Mouse (Mus musculus): ENCODE data around the gene Timm8a2. TPM values are rescaled to one million over a fixed set of nuclear protein-coding genes. Genes with fewer than 3 reads are reported as not detected.

The Timm8a2 gene
- polyA plus RNA-seq, 1 experiment from 2014 or later, result not detected

DNA sequence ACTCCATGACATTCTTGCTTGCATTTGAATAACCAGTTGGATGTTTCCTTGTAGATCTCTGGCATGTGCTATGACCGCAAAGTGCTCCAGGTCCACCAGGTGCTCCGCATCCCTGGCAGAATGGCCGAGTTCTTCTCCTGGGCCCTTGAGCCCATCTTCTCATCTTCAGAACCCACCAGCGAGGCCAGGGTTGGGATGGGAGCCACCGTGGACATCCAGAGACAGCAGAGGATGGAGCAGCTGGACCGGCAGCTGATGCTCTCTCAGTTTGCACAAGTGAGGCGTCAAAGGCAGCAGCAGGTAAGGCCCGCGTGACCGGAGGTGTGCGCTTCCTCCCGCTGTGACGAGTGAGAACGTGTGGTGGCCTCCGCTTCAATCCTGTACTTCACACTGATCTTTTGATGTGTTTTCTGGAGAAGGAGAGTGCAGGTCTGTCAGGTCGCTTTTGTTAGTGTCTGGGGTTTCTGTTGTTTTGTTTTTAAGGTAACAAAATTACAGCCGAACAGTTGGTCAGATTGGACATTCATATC lies 40.2 kb upstream of the Timm8a2 start:
- WGBS, result 88% methylated on average over 17 of the region's 17 CpGs
- Histone ChIP-seq H3K4me1 (replicated peaks) (peaks cover 7% of the 10 kb centered on the region), H3K36me3 (peaks cover 3% of the 10 kb centered on the region; the same call in 1 of the 2 replicates), H3K9ac (no peak overlapping the region), H3K27me3 (no peaks in the 10 kb centered on the region), H3K4me3 (no peak overlapping the region), H3K27ac (no peak overlapping the region), H3K4me2 (no peak overlapping the region), H3K9me3 (replicated peaks) (no peaks in the 10 kb centered on the region)
- ATAC-seq (replicated peaks; ENCODE audit: insufficient number of reproducible peaks, insufficient read depth, low FRiP score, low read depth), result no peak

DNA sequence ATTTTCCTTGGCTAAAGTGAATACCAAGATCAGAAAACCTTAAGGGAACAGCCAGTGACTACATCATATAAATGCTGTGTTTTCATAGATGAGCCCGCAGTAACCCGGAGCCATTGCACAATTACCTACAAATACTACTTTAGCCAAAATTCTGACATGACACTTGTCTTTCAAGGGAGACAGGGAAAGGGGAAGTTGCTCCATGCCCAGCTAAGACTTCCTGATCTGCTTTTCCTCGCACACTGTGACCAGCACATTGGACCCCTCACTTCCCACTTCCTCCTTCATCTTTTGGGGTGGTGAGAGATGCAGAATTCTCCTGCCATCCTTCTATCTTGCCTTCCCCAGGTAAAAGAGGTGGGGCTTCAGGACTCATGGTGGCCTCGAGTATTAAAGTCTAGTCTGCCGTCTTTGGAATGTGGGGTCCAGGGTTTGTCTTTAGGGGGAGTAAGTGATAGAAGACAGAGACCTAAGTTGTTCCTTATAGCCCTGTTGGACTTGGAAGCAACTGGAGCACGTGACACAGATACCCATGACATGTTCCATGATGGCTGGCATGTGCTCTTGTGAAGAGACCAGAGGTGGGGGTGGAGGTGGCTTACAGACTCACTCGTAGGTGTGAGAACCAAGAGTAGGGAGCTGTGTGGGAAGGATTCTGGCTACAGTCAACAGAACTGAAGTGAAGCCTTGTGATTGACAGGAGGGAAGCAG lies 39.5 kb upstream of the Timm8a2 start:
- H3K27me3 ChIP-seq, result no peaks in the 10 kb centered on the region
- H3K9me3 ChIP-seq (replicated peaks), result no peaks in the 10 kb centered on the region
- H3K36me3 ChIP-seq, result peaks cover 3% of the 10 kb centered on the region; the same call in 1 of the 2 replicates
- no peak overlapping the region for H3K27ac ChIP-seq
- H3K9ac ChIP-seq, result no peak overlapping the region
- peaks cover 7% of the 10 kb centered on the region for H3K4me1 ChIP-seq (replicated peaks)
- no peak overlapping the region for H3K4me2 ChIP-seq
- H3K4me3 ChIP-seq, result no peak overlapping the region
- ATAC-seq (replicated peaks; ENCODE audit: insufficient number of reproducible peaks, insufficient read depth, low FRiP score, low read depth), result no peak
- 81% methylated on average over 7 of the region's 7 CpGs for WGBS

DNA sequence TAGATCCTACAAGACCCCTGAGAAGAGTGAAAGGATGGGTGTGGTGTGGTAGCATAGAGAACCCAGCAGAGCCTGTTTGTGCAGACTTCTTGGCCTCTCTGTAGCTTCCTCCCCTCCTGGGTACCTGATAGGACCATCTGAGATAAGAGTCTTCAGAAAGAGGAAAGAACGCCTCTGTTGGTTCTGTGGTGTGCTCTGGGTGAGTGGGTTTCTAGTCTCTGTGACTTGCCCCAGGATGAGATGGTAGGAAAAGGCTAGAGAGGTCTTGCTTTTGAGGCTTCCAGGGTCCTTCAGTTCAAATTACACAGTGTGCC lies 39.0 kb upstream of the Timm8a2 start:
- Histone ChIP-seq H3K4me3 (no peak overlapping the region), H3K27ac (no peak overlapping the region), H3K9ac (no peak overlapping the region), H3K36me3 (peaks cover 3% of the 10 kb centered on the region; the same call in 1 of the 2 replicates), H3K4me2 (no peak overlapping the region), H3K9me3 (replicated peaks) (no peaks in the 10 kb centered on the region), H3K27me3 (no peaks in the 10 kb centered on the region), H3K4me1 (replicated peaks) (peaks cover 11% of the 10 kb centered on the region)
- 62% methylated on average over 1 of the region's 1 CpGs for WGBS
- no peak for ATAC-seq (replicated peaks; ENCODE audit: insufficient number of reproducible peaks, insufficient read depth, low FRiP score, low read depth)

DNA sequence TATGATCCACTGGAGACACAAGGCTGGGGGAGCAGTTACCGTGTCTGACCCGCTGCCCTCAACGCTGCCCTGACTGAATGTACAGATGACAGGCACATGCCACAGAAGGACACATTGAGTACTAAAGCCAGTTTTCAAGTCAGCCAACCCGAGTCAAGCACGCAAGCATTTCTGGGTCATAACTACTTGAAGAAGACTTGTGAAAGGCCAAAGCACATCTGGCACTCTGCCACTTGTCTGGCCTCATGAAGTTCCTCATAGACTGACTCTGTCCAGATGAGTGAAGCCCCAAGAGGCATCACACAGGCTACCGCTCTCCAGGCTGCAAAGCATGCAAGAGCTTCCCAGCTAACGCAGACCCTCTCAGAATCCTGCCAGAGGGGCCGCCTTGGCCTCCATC lies 37.7 kb upstream of the Timm8a2 start:
- 73% methylated on average over 8 of the region's 8 CpGs for WGBS
- H3K27ac ChIP-seq, result no peak overlapping the region

DNA sequence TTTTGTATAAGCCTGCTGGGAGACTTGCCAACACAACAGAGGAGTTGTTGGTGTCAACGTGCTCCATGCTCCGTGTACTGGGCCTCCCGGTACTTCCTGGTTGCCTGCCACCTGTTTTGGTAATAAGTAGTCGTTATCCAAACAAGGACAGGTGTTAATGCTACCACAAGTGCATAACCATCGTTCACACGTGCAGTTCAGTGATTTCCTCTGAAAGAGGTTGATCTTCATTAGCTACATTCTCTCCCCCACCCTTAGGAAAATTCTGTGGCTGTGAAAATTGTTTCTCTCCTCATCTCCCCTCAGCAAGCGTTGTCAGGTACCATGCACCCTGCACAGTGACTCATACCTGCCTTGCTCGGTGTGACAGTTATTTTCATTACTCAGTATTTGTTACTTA lies 35.0 kb upstream of the Timm8a2 start:
- Histone ChIP-seq H3K4me3 (no peak overlapping the region), H3K36me3 (peaks cover 3% of the 10 kb centered on the region; the same call in 1 of the 2 replicates), H3K4me2 (no peak overlapping the region), H3K4me1 (replicated peaks) (peaks cover 9% of the 10 kb centered on the region), H3K27me3 (no peaks in the 10 kb centered on the region), H3K27ac (no peak overlapping the region), H3K9ac (no peak overlapping the region), H3K9me3 (replicated peaks) (no peaks in the 10 kb centered on the region)
- 72% methylated on average over 8 of the region's 8 CpGs for WGBS
- no peak for ATAC-seq (replicated peaks; ENCODE audit: insufficient number of reproducible peaks, insufficient read depth, low FRiP score, low read depth)

More for the DNA sequence above, 37.7 kb upstream of the Timm8a2 start:
- Histone ChIP-seq H3K36me3 (peaks cover 3% of the 10 kb centered on the region; the same call in 1 of the 2 replicates), H3K9ac (no peak overlapping the region), H3K27me3 (no peaks in the 10 kb centered on the region), H3K4me3 (no peak overlapping the region), H3K4me2 (no peak overlapping the region), H3K9me3 (replicated peaks) (no peaks in the 10 kb centered on the region), H3K4me1 (replicated peaks) (peaks cover 12% of the 10 kb centered on the region)
- 0 out of 2 replicates have a peak, but pooled peaks have one; percentile 33 for ATAC-seq (replicated peaks; ENCODE audit: insufficient number of reproducible peaks, insufficient read depth, low FRiP score, low read depth)

- WGBS, result 87% methylated on average over 17 of the region's 17 CpGs
- Histone ChIP-seq H3K9me3 (replicated peaks) (no peaks in the 10 kb centered on the region), H3K4me1 (replicated peaks) (peaks cover 9% of the 10 kb centered on the region), H3K4me2 (no peak overlapping the region), H3K9ac (no peak overlapping the region), H3K36me3 (no peaks in the 10 kb centered on the region; the same call in 1 of the 2 replicates), H3K27me3 (no peaks in the 10 kb centered on the region), H3K27ac (no peak overlapping the region), H3K4me3 (no peak overlapping the region)
- ATAC-seq (replicated peaks; ENCODE audit: insufficient number of reproducible peaks, insufficient read depth, low FRiP score, low read depth), result no peak
Measured at GRCm38 (mm10) chr14:122000346-122001105, 33.9 kb upstream of the Timm8a2 start.

DNA sequence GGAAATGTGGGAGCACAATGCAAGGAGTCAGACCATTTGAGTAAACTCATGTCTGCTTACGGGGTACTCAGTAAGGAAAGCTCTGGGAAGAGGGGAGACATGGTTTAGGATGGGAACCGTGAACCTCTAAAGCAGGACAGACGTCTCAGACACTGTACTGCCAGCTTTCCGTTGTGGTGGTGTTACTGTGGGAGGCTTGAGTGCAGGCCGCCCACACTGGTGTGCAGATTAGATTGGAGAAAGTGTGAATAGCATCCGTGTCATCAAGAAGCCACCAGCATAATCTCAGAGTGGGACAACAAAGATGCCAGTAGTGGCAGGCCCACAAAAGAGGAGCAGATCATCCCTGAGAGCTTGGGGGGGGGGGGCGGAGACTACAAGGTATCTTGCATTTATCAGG lies 32.2 kb upstream of the Timm8a2 start:
- Histone ChIP-seq H3K27ac (no peak overlapping the region), H3K4me1 (replicated peaks) (peaks cover 5% of the 10 kb centered on the region; the same call in 1 of the 2 replicates), H3K9ac (no peak overlapping the region), H3K27me3 (no peaks in the 10 kb centered on the region), H3K36me3 (no peaks in the 10 kb centered on the region), H3K4me3 (no peak overlapping the region), H3K4me2 (no peak overlapping the region), H3K9me3 (replicated peaks) (no peaks in the 10 kb centered on the region)
- WGBS, result 68% methylated on average over 6 of the region's 7 CpGs
- ATAC-seq (replicated peaks; ENCODE audit: insufficient number of reproducible peaks, insufficient read depth, low FRiP score, low read depth), result no peak

DNA sequence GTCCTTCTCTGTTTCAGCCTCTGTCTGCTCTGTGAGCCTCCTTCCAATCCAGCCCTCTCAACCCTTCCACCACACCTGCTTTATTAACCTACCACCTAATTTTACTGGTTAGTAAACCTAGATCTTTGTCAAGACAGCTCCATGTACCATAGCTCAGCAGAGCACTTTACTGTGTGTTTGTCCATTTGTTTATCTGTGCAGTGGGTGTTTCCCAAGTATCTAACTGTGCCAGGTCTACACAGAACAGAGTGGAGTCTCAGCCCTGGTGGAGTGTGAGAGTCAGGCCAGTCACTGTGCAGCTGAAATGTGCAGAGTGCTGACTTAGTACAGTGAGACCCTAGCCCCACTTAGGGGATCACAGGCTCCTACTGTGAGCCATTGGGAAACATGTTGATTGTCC lies 30.7 kb upstream of the Timm8a2 start:
- H3K4me2 ChIP-seq, result no peak overlapping the region
- no peak overlapping the region for H3K4me3 ChIP-seq
- H3K4me1 ChIP-seq (replicated peaks), result peaks cover 5% of the 10 kb centered on the region; the same call in 1 of the 2 replicates
- H3K27me3 ChIP-seq, result no peaks in the 10 kb centered on the region
- no peak overlapping the region for H3K9ac ChIP-seq
- H3K27ac ChIP-seq, result no peak overlapping the region
- no peaks in the 10 kb centered on the region for H3K36me3 ChIP-seq
- ATAC-seq (replicated peaks; ENCODE audit: insufficient number of reproducible peaks, insufficient read depth, low FRiP score, low read depth), result no peak
- no peaks in the 10 kb centered on the region for H3K9me3 ChIP-seq (replicated peaks)

DNA sequence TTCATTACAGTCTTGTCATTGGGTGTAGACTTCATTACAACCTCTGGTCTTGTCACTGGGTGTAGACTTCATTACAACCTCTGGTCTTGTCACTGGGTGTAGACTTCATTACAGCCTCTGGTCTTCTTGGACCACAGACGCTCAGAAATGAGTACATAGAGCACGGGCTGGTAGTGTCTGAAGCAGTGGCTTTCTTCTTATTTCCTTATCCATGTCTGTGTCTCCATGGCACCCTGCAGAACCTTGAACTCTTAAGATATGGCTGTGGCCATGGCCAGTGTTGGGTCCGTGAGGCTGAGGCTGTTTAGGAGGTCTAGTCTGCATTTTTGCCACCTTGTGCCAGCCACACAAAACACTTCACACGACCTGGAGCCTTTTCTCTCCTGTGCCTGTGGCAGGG lies 26.2 kb upstream of the Timm8a2 start:
- Histone ChIP-seq H3K36me3 (peaks cover 9% of the 10 kb centered on the region; the same call in 1 of the 2 replicates), H3K4me3 (no peak overlapping the region), H3K27me3 (no peaks in the 10 kb centered on the region), H3K4me1 (replicated peaks) (0 out of 2 replicates have a peak, but pooled peaks cover 3% of the 10 kb centered on the region), H3K9ac (no peak overlapping the region), H3K4me2 (no peak overlapping the region), H3K27ac (no peak overlapping the region), H3K9me3 (replicated peaks) (no peaks in the 10 kb centered on the region)
- WGBS, result 86% methylated on average over 4 of the region's 4 CpGs
- no peak for ATAC-seq (replicated peaks; ENCODE audit: insufficient number of reproducible peaks, insufficient read depth, low FRiP score, low read depth)

- Histone ChIP-seq H3K4me1 (replicated peaks) (0 out of 2 replicates have a peak, but pooled peaks cover 3% of the 10 kb centered on the region), H3K4me2 (no peak overlapping the region), H3K36me3 (peaks cover 9% of the 10 kb centered on the region; the same call in 1 of the 2 replicates), H3K27ac (no peak overlapping the region), H3K9ac (no peak overlapping the region), H3K9me3 (replicated peaks) (no peaks in the 10 kb centered on the region), H3K27me3 (no peaks in the 10 kb centered on the region), H3K4me3 (no peak overlapping the region)
- WGBS, result 90% methylated on average over 13 of the region's 13 CpGs
- no peak for ATAC-seq (replicated peaks; ENCODE audit: insufficient number of reproducible peaks, insufficient read depth, low FRiP score, low read depth)
Measured at GRCm38 (mm10) chr14:122009502-122009901, 25.0 kb upstream of the Timm8a2 start.

- whole genome bisulfite sequencing, result 74% methylated on average over 7 of the region's 7 CpGs
- H3K4me3 ChIP-seq, result no peak overlapping the region
Measured at GRCm38 (mm10) chr14:122010301-122010700, 24.2 kb upstream of the Timm8a2 start.

More at GRCm38 (mm10) chr14:122010301-122010700, 24.2 kb upstream of the Timm8a2 start:
- Histone ChIP-seq H3K9ac (no peak overlapping the region), H3K27me3 (no peaks in the 10 kb centered on the region), H3K9me3 (replicated peaks) (no peaks in the 10 kb centered on the region), H3K27ac (no peak overlapping the region), H3K4me2 (no peak overlapping the region), H3K4me1 (replicated peaks) (0 out of 2 replicates have a peak, but pooled peaks cover 9% of the 10 kb centered on the region), H3K36me3 (peaks cover 9% of the 10 kb centered on the region; the same call in 1 of the 2 replicates)
- ATAC-seq (replicated peaks; ENCODE audit: insufficient number of reproducible peaks, insufficient read depth, low FRiP score, low read depth), result no peak
